Comparison of ENCODE assay signal across 15 mouse cellular contexts in the genomic region with DNA sequence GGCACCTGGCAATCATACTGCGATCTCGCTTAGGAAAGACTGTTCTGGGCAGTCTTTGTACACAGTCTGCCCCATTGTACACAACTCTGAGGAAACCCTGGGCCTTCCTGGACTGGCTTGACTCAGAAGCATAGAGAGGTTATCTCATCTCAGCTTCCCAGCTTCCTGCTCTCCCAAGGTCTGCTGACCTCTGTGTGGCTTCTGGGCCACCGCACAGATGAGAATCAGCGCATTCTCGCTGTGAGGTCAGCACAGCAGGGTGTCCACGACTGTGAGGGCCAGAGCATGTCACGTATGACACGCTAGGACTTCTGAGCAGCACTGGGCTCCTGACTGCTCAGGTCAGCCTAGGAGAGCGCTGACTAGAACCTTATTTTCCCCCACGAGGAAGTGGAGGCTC. TPM values are rescaled to one million over a fixed set of nuclear protein-coding genes. Genes with fewer than 3 reads are reported as not detected.
DNase-seq lines count a peak whose midpoint lies in the region; ATAC-seq lines count a peak whose summit lies in the region.
"Had no signal": no experiment of that assay in that cellular context is flagged by ENCODE, and none has a peak within 500 bp of the region (broad histone marks: within the 10 kb centered on the region; RNA-seq: fewer than 3 reads in every experiment).

No protein-coding gene starts in this region.

- no peaks in the 10 kb centered on the region for H3K9me3 ChIP-seq in forebrain, embryonic 10.5 days
- H3K9me3 ChIP-seq in forebrain, embryonic 13.5 days (replicated peaks): no peaks in the 10 kb centered on the region
- no peaks in the 10 kb centered on the region for H3K9me3 ChIP-seq in megakaryocyte, embryonic 14.5 days
- H3K9me3 ChIP-seq in embryonic facial prominence, embryonic 12.5 days: no peaks in the 10 kb centered on the region
- no peaks in the 10 kb centered on the region for H3K9me3 ChIP-seq in forebrain, embryonic 11.5 days (ENCODE audit: control insufficient read depth, low read length)
- H3K9me3 ChIP-seq: heart, embryonic 13.5 days had no signal

- peak; percentile 16 for DNase-seq in forebrain, embryonic 10.5 days (ENCODE audit: extremely low spot score, low spot score)
- peak; percentile 39 for DNase-seq in retina, postnatal 1 day
- DNase-seq in lung, adult 18-20 months: no peak
- no peak for DNase-seq in forebrain, embryonic 11.5 days (ENCODE audit: low spot score)
- DNase-seq: cerebellum, adult 8-10 months; kidney, postnatal 25 days; lung, adult 2 months; thymus, postnatal 25 days had no signal

- ATAC-seq in forebrain, embryonic 13.5 days: no peak
- ATAC-seq in megakaryocyte, adult 5-6 weeks (ENCODE audit: poor library complexity, severe bottlenecking): no peak
- ATAC-seq in embryonic facial prominence, embryonic 12.5 days (ENCODE audit: insufficient number of reproducible peaks, insufficient read depth, low FRiP score, low TSS enrichment): 0 out of 2 replicates have a peak, but pooled peaks have one; percentile 10
- no peak for ATAC-seq in forebrain, embryonic 11.5 days (replicated peaks; ENCODE audit: low FRiP score)

- no peaks in the 10 kb centered on the region for H3K36me3 ChIP-seq in forebrain, embryonic 10.5 days (replicated peaks)
- H3K36me3 ChIP-seq in forebrain, embryonic 13.5 days (ENCODE audit: poor library complexity, severe bottlenecking): no peaks in the 10 kb centered on the region
- no peaks in the 10 kb centered on the region for H3K36me3 ChIP-seq in megakaryocyte, embryonic 14.5 days (replicated peaks; ENCODE audit: low read length)
- H3K36me3 ChIP-seq in embryonic facial prominence, embryonic 12.5 days: no peaks in the 10 kb centered on the region
- H3K36me3 ChIP-seq in forebrain, embryonic 11.5 days (ENCODE audit: control insufficient read depth, insufficient read depth, low read length): no peaks in the 10 kb centered on the region
- H3K36me3 ChIP-seq: heart, embryonic 13.5 days had no signal

- H3K27ac ChIP-seq in forebrain, embryonic 10.5 days: peak overlapping the region; percentile 27; the same call in 1 of the 2 replicates
- H3K27ac ChIP-seq in forebrain, embryonic 13.5 days: no peak overlapping the region
- H3K27ac ChIP-seq in embryonic facial prominence, embryonic 12.5 days: no peak overlapping the region
- H3K27ac ChIP-seq in forebrain, embryonic 11.5 days (ENCODE audit: low read depth, low read length): no peak overlapping the region
- H3K27ac ChIP-seq: heart, embryonic 13.5 days had no signal

- no peak overlapping the region for H3K4me3 ChIP-seq in forebrain, embryonic 10.5 days
- H3K4me3 ChIP-seq in forebrain, embryonic 13.5 days: no peak overlapping the region
- H3K4me3 ChIP-seq in megakaryocyte, embryonic 14.5 days (replicated peaks): peak overlapping the region; percentile 56
- no peak overlapping the region for H3K4me3 ChIP-seq in embryonic facial prominence, embryonic 12.5 days
- H3K4me3 ChIP-seq in forebrain, embryonic 11.5 days (ENCODE audit: low read depth, low read length): no peak overlapping the region
- H3K4me3 ChIP-seq: heart, embryonic 13.5 days had no signal

- 64% methylated on average over 10 of the region's 10 CpGs for WGBS in forebrain, embryonic 10.5 days
- 66% methylated on average over 10 of the region's 10 CpGs for WGBS in forebrain, embryonic 13.5 days
- 52% methylated on average over 10 of the region's 10 CpGs for WGBS in embryonic facial prominence, embryonic 12.5 days
- 60% methylated on average over 10 of the region's 10 CpGs for WGBS in forebrain, embryonic 11.5 days

- peaks cover 8% of the 10 kb centered on the region for H3K4me1 ChIP-seq in forebrain, embryonic 10.5 days
- no peaks in the 10 kb centered on the region for H3K4me1 ChIP-seq in forebrain, embryonic 13.5 days
- peaks cover 6% of the 10 kb centered on the region for H3K4me1 ChIP-seq in megakaryocyte, embryonic 14.5 days
- no peaks in the 10 kb centered on the region for H3K4me1 ChIP-seq in embryonic facial prominence, embryonic 12.5 days
- no peaks in the 10 kb centered on the region for H3K4me1 ChIP-seq in forebrain, embryonic 11.5 days (replicated peaks; ENCODE audit: control insufficient read depth, insufficient read depth, low read length)
- H3K4me1 ChIP-seq: heart, embryonic 13.5 days had no signal

- no peaks in the 10 kb centered on the region for H3K27me3 ChIP-seq in forebrain, embryonic 10.5 days (ENCODE audit: poor library complexity, severe bottlenecking)
- H3K27me3 ChIP-seq in forebrain, embryonic 13.5 days: no peaks in the 10 kb centered on the region
- peaks cover 3% of the 10 kb centered on the region for H3K27me3 ChIP-seq in megakaryocyte, embryonic 14.5 days (replicated peaks)
- H3K27me3 ChIP-seq in embryonic facial prominence, embryonic 12.5 days: no peaks in the 10 kb centered on the region
- H3K27me3 ChIP-seq in forebrain, embryonic 11.5 days (ENCODE audit: control insufficient read depth, insufficient read depth, low read length): no peaks in the 10 kb centered on the region
- H3K27me3 ChIP-seq: heart, embryonic 13.5 days had no signal

- no peak overlapping the region for H3K4me2 ChIP-seq in forebrain, embryonic 13.5 days
- no peak overlapping the region for H3K4me2 ChIP-seq in embryonic facial prominence, embryonic 12.5 days (replicated peaks)
- H3K4me2 ChIP-seq in forebrain, embryonic 11.5 days (ENCODE audit: low read depth, low read length, severe bottlenecking): no peak overlapping the region
- H3K4me2 ChIP-seq: heart, embryonic 13.5 days had no signal

- H3K9ac ChIP-seq in forebrain, embryonic 13.5 days: no peak overlapping the region
- no peak overlapping the region for H3K9ac ChIP-seq in embryonic facial prominence, embryonic 12.5 days
- H3K9ac ChIP-seq in forebrain, embryonic 11.5 days (ENCODE audit: low read length): no peak overlapping the region
- H3K9ac ChIP-seq: heart, embryonic 13.5 days had no signal

RNA-seq across cellular contexts. Expression of gene Hsd17b2, which starts 29.3 kb away (rescaled TPM):
- not detected in 2 replicates for polyA plus RNA-seq in forebrain, embryonic 10.5 days (2016; fragmentation: Nextera tagmentation; extraction: Ambion mirVana)
- 0.13 and 0.18 TPM in 2 replicates for polyA plus RNA-seq in forebrain, embryonic 13.5 days (2015; fragmentation: Nextera tagmentation; extraction: Ambion mirVana)
- polyA plus RNA-seq in megakaryocyte, embryonic 14.5 days (2012; ENCODE audit: insufficient read depth, low replicate concordance): not detected in 2 replicates
- 0.84 TPM in 1 of 2 replicates, not detected in the other for total RNA-seq in megakaryocyte, adult 5-6 weeks (2015)
- total RNA-seq in megakaryocyte, adult 5-6 weeks (2017): not detected in 2 replicates
- polyA plus RNA-seq in embryonic facial prominence, embryonic 12.5 days (2016; fragmentation: Nextera tagmentation; extraction: Ambion mirVana): not detected in 2 replicates
- not detected in 2 replicates for polyA plus RNA-seq in forebrain, embryonic 11.5 days (2014; fragmentation: Nextera tagmentation; extraction: Ambion mirVana)
- total RNA-seq: megakaryocyte-erythroid progenitor cell, adult 5-6 weeks had no signal
- polyA plus RNA-seq: neural tube, embryonic 11.5 days had no signal

RNA-seq across cellular contexts. Expression of gene Sdr42e1, which starts 57.5 kb away (rescaled TPM):
- polyA plus RNA-seq in forebrain, embryonic 10.5 days (2016; fragmentation: Nextera tagmentation; extraction: Ambion mirVana): 0.32 and 0.42 TPM in 2 replicates
- 0.83 and 0.90 TPM in 2 replicates for polyA plus RNA-seq in forebrain, embryonic 13.5 days (2015; fragmentation: Nextera tagmentation; extraction: Ambion mirVana)
- polyA plus RNA-seq in megakaryocyte, embryonic 14.5 days (2012; ENCODE audit: insufficient read depth, low replicate concordance): 0.89 TPM in 1 of 2 replicates, not detected in the other
- 2.3 and 3.1 TPM in 2 replicates for total RNA-seq in megakaryocyte, adult 5-6 weeks (2015)
- total RNA-seq in megakaryocyte, adult 5-6 weeks (2017): 3.3 and 4.1 TPM in 2 replicates
- 0.99 and 1.2 TPM in 2 replicates for polyA plus RNA-seq in embryonic facial prominence, embryonic 12.5 days (2016; fragmentation: Nextera tagmentation; extraction: Ambion mirVana)
- polyA plus RNA-seq in forebrain, embryonic 11.5 days (2014; fragmentation: Nextera tagmentation; extraction: Ambion mirVana): 0.27 TPM in 1 of 2 replicates, not detected in the other

Comparison
In these comparisons a context has a peak if more than half of its experiments do, and no peak if none do; other contexts are left out.
1. DNase-seq: peak in forebrain, embryonic 10.5 days (single experiment) and retina, postnatal 1 day (single experiment); none in lung, adult 18-20 months (0 of 2) and forebrain, embryonic 11.5 days (single experiment).